Mouse (Mus musculus) kidney, adult 2 months (tissue): ENCODE data around the gene Cntnap1.

ENCODE experiments used
- CTCF ChIP-seq: fragments of 200-500 bp; conservative IDR thresholded peaks from 2 replicates; pipeline ENCODE4 v1.5.1; 2011; ENCODE audit warnings: low read depth, mild to moderate bottlenecking, control low read depth, low read length, moderate library complexity, mixed read lengths; ENCODE audit not compliant: insufficient read depth, insufficient read length
- POLR2A ChIP-seq: fragments of 200-500 bp; IDR thresholded peaks from one replicate; pipeline ENCODE4 v1.6.1; 2011; ENCODE audit warnings: low read depth, low read length, control low read depth

GRCm38 (mm10) chr11:101229361-101229900 lies 59.1 kb downstream of the Cntnap1 start:
- TF ChIP-seq CTCF = no peak
- TF ChIP-seq POLR2A = no peak
